20 mouse cellular contexts compared by ENCODE assay signal in the genomic region with DNA sequence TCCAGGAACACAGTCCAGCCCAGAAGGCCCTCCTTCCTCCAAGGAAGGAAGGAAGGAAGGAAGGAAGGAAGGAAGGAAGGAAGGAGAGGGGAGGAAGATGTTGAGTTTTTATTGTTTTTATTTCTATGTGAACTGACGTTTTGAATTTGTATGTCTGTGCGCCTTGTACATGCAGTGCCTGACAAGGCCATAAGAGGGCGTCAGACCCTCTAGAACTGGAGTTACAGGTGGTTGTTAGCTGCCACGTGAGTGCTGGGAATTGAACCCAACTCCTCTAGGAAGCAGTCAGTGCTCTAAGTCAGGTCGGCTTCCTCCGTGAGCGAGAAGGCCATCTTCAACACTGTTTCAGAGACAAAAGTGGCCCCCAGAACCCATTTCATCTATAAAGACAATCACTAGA. TPM values are rescaled to one million over a fixed set of nuclear protein-coding genes. Genes with fewer than 3 reads are reported as not detected.
DNase-seq lines count a peak whose midpoint lies in the region; ATAC-seq and TF ChIP-seq lines count a peak whose summit lies in the region.
"Had no signal": no experiment of that assay in that cellular context is flagged by ENCODE, and none has a peak within 500 bp of the region (broad histone marks: within the 10 kb centered on the region; RNA-seq: fewer than 3 reads in every experiment).

No protein-coding gene starts in this region.

- peak; percentile 26; the same call in 1 of the 2 replicates for TF ChIP-seq CTCF in hindbrain, postnatal 0 days (IDR thresholded peaks at IDR 0.05; ENCODE audit: low read depth)
- TF ChIP-seq CTCF in testis, adult 2 months (IDR thresholded peaks at IDR 0.05; ENCODE audit: control insufficient read depth, insufficient read depth, insufficient replicate concordance, low read depth, low read length): peak; percentile 42; the same call in 1 of the 2 replicates
- peak; percentile 47; the same call in 1 of the 2 replicates for TF ChIP-seq CTCF in bone marrow macrophage, adult 2 months (IDR thresholded peaks at IDR 0.05; ENCODE audit: low read depth, low read length)

- no peaks in the 10 kb centered on the region for H3K4me1 ChIP-seq in hindbrain, postnatal 0 days (ENCODE audit: insufficient read depth, low read length)
- no peaks in the 10 kb centered on the region for H3K4me1 ChIP-seq in hindbrain, embryonic 10.5 days (replicated peaks)
- peaks cover 2% of the 10 kb centered on the region; the same call in 1 of the 2 replicates for H3K4me1 ChIP-seq in testis, adult 2 months (ENCODE audit: control insufficient read depth, insufficient read depth, low read length)
- H3K4me1 ChIP-seq in bone marrow macrophage, adult 2 months (ENCODE audit: control insufficient read depth, insufficient read depth, low read length): peaks cover 18% of the 10 kb centered on the region
- H3K4me1 ChIP-seq in forebrain, embryonic 12.5 days: no peaks in the 10 kb centered on the region
- H3K4me1 ChIP-seq in heart, embryonic 10.5 days: peaks cover 4% of the 10 kb centered on the region; the same call in 1 of the 2 replicates
- H3K4me1 ChIP-seq: limb, embryonic 12.5 days had no signal

- TF ChIP-seq POLR2A in testis, adult 2 months (IDR thresholded peaks at IDR 0.05; ENCODE audit: control insufficient read depth, low read depth, low read length): no peak
- no peak for TF ChIP-seq POLR2A in bone marrow macrophage, adult 2 months (IDR thresholded peaks at IDR 0.05; ENCODE audit: borderline replicate concordance, low read depth, low read length)

- H3K9me3 ChIP-seq in hindbrain, postnatal 0 days (ENCODE audit: low read length): no peaks in the 10 kb centered on the region
- H3K9me3 ChIP-seq in hindbrain, embryonic 10.5 days: no peaks in the 10 kb centered on the region
- H3K9me3 ChIP-seq in forebrain, embryonic 12.5 days: no peaks in the 10 kb centered on the region
- no peaks in the 10 kb centered on the region for H3K9me3 ChIP-seq in heart, embryonic 10.5 days
- H3K9me3 ChIP-seq: G1E; liver, embryonic 15.5 days; megakaryocyte, embryonic 14.5 days had no signal

- ATAC-seq in hindbrain, postnatal 0 days: no peak
- no peak for ATAC-seq in forebrain, embryonic 12.5 days (ENCODE audit: low FRiP score)

- H3K4me2 ChIP-seq in hindbrain, postnatal 0 days (ENCODE audit: low read depth, low read length): no peak overlapping the region
- H3K4me2 ChIP-seq in forebrain, embryonic 12.5 days: no peak overlapping the region
- H3K4me2 ChIP-seq: limb, embryonic 12.5 days; liver, embryonic 15.5 days had no signal

- H3K27ac ChIP-seq in hindbrain, postnatal 0 days: no peak overlapping the region
- H3K27ac ChIP-seq in hindbrain, embryonic 10.5 days: no peak overlapping the region
- no peak overlapping the region for H3K27ac ChIP-seq in testis, adult 2 months (ENCODE audit: control insufficient read depth, insufficient read depth, low read depth, low read length)
- H3K27ac ChIP-seq in bone marrow macrophage, adult 2 months (ENCODE audit: insufficient read depth, low read depth, low read length): no peak overlapping the region
- H3K27ac ChIP-seq in forebrain, embryonic 12.5 days: no peak overlapping the region
- H3K27ac ChIP-seq in heart, embryonic 10.5 days: no peak overlapping the region
- H3K27ac ChIP-seq: limb, embryonic 12.5 days; liver, embryonic 15.5 days had no signal

- no peak for DNase-seq in hindbrain, postnatal 0 days (ENCODE audit: low spot score)
- no peak for DNase-seq in hindbrain, embryonic 10.5 days (ENCODE audit: low spot score)
- no peak for DNase-seq in testis, postnatal 10 days (ENCODE audit: low spot score)
- DNase-seq in ovary, adult 18-20 months (ENCODE audit: low spot score): no peak
- DNase-seq in heart, embryonic 10.5 days (ENCODE audit: low spot score): no peak
- DNase-seq: adrenal gland, adult 2 months; cerebellum, adult 11 months; cerebellum, postnatal 36 days; gastrocnemius, postnatal 10 days; heart, adult 18-20 months; kidney, postnatal 36 days; lung, postnatal 10 days; midbrain, embryonic 14.5 days had no signal

- no peaks in the 10 kb centered on the region for H3K36me3 ChIP-seq in hindbrain, postnatal 0 days (ENCODE audit: insufficient read depth, low read length)
- peaks cover 23% of the 10 kb centered on the region for H3K36me3 ChIP-seq in hindbrain, embryonic 10.5 days
- H3K36me3 ChIP-seq in testis, adult 2 months (ENCODE audit: control insufficient read depth, insufficient read depth, low read length): no peaks in the 10 kb centered on the region
- no peaks in the 10 kb centered on the region for H3K36me3 ChIP-seq in forebrain, embryonic 12.5 days (replicated peaks)
- peaks cover 9% of the 10 kb centered on the region for H3K36me3 ChIP-seq in heart, embryonic 10.5 days

- no peak overlapping the region for H3K4me3 ChIP-seq in hindbrain, postnatal 0 days (ENCODE audit: low read length)
- H3K4me3 ChIP-seq in hindbrain, embryonic 10.5 days: no peak overlapping the region
- H3K4me3 ChIP-seq in testis, adult 2 months (ENCODE audit: control insufficient read depth, low read depth, low read length): no peak overlapping the region
- H3K4me3 ChIP-seq in bone marrow macrophage, adult 2 months (ENCODE audit: insufficient read depth, low read length): no peak overlapping the region
- H3K4me3 ChIP-seq in forebrain, embryonic 12.5 days (replicated peaks): no peak overlapping the region
- no peak overlapping the region for H3K4me3 ChIP-seq in heart, embryonic 10.5 days
- H3K4me3 ChIP-seq: limb, embryonic 12.5 days; liver, embryonic 15.5 days; megakaryocyte, embryonic 14.5 days had no signal

- 89% methylated on average over 7 of the region's 7 CpGs for WGBS in hindbrain, postnatal 0 days
- WGBS in hindbrain, embryonic 10.5 days: 87% methylated on average over 7 of the region's 7 CpGs
- whole genome bisulfite sequencing in forebrain, embryonic 12.5 days: 90% methylated on average over 7 of the region's 7 CpGs
- WGBS in heart, embryonic 10.5 days: 83% methylated on average over 7 of the region's 7 CpGs

- no peak overlapping the region for H3K9ac ChIP-seq in hindbrain, postnatal 0 days (replicated peaks; ENCODE audit: low read length)
- H3K9ac ChIP-seq in forebrain, embryonic 12.5 days: no peak overlapping the region
- H3K9ac ChIP-seq: limb, embryonic 12.5 days; liver, embryonic 15.5 days had no signal

- H3K27me3 ChIP-seq in hindbrain, postnatal 0 days (ENCODE audit: insufficient read depth, low read length): no peaks in the 10 kb centered on the region
- H3K27me3 ChIP-seq in hindbrain, embryonic 10.5 days (ENCODE audit: insufficient read depth, poor library complexity, severe bottlenecking): no peaks in the 10 kb centered on the region
- H3K27me3 ChIP-seq in testis, adult 2 months (ENCODE audit: control insufficient read depth, insufficient read depth, low read length): no peaks in the 10 kb centered on the region
- no peaks in the 10 kb centered on the region for H3K27me3 ChIP-seq in forebrain, embryonic 12.5 days
- no peaks in the 10 kb centered on the region for H3K27me3 ChIP-seq in heart, embryonic 10.5 days (ENCODE audit: insufficient read depth, poor library complexity, severe bottlenecking)
- H3K27me3 ChIP-seq: limb, embryonic 12.5 days; liver, embryonic 15.5 days; megakaryocyte, embryonic 14.5 days had no signal

RNA-seq across cellular contexts. Expression of a gene that starts 32.5 kb away (rescaled TPM):
- total RNA-seq in hindbrain, postnatal 0 days (2014; rRNA removed): 180 and 218 TPM in 2 replicates
- 60.4 and 64.9 TPM in 2 replicates for polyA plus RNA-seq in hindbrain, postnatal 0 days (2015; fragmentation: Nextera tagmentation; extraction: Ambion mirVana)
- 33.6 and 36.8 TPM in 2 replicates for polyA plus RNA-seq in hindbrain, embryonic 10.5 days (2016; fragmentation: Nextera tagmentation; extraction: Ambion mirVana)
- polyA plus RNA-seq in testis, adult 2 months (2012; rRNA removed): 28.0 and 29.1 TPM in 2 replicates
- 244 and 268 TPM in 2 replicates for polyA plus RNA-seq in bone marrow macrophage, adult 2 months (2012; ENCODE audit: insufficient read depth, insufficient read length, missing spikeins)
- polyA plus RNA-seq in forebrain, embryonic 12.5 days (2016; fragmentation: Nextera tagmentation; extraction: Ambion mirVana): 42.1 and 43.7 TPM in 2 replicates
- 33.3 and 34.7 TPM in 2 replicates for polyA plus RNA-seq in heart, embryonic 10.5 days (2016; fragmentation: Nextera tagmentation; extraction: Ambion mirVana)
